Mouse (Mus musculus) CH12.LX (cell line): ENCODE results near the gene Slc23a2.

Source experiments
- CTCF ChIP-seq, 2 experiments: IDR thresholded peaks in 1 of 2; conservative IDR thresholded peaks in 1 of 2; 2 replicates each; pipeline ENCODE4 v1.5.1; 2011 to 2012; ENCODE audit warnings: low read depth in 2 of 2, low read length in 2 of 2, improper control_type of control experiment in 1 of 2, inconsistent platforms in 1 of 2, mild to moderate bottlenecking in 1 of 2, moderate library complexity in 1 of 2
- ETS1 ChIP-seq: conservative IDR thresholded peaks from 2 replicates; pipeline ENCODE4 v1.6.1; 2012; ENCODE audit warnings: low read depth, mild to moderate bottlenecking, inconsistent platforms, low read length, improper control_type of control experiment, moderate library complexity
- HCFC1 ChIP-seq: IDR thresholded peaks from 2 replicates; pipeline ENCODE4 v1.6.1; 2012; ENCODE audit warnings: low read depth, mild to moderate bottlenecking, inconsistent platforms, low read length, improper control_type of control experiment
- POLR2A ChIP-seq: IDR thresholded peaks from 2 replicates; pipeline ENCODE4 v1.6.1; 2011; ENCODE audit warnings: low read depth, mild to moderate bottlenecking, improper control_type of control experiment, low read length
- POLR2AphosphoS2 ChIP-seq: IDR thresholded peaks from 2 replicates; pipeline ENCODE4 v1.6.1; 2011; ENCODE audit warnings: low read depth, low read length, improper control_type of control experiment
- RAD21 ChIP-seq: IDR thresholded peaks from 2 replicates; pipeline ENCODE4 v1.6.1; 2011; ENCODE audit warnings: low read depth, mild to moderate bottlenecking, low read length, improper control_type of control experiment, moderate library complexity
- SMC3 ChIP-seq: IDR thresholded peaks from 2 replicates; pipeline ENCODE4 v1.6.1; 2011; ENCODE audit warnings: low read depth, low read length, improper control_type of control experiment
- TBP ChIP-seq: conservative IDR thresholded peaks from 2 replicates; pipeline ENCODE4 v1.6.1; 2011; ENCODE audit warnings: low read depth, low read length, improper control_type of control experiment
- ZKSCAN1 ChIP-seq: IDR thresholded peaks from 2 replicates; pipeline ENCODE4 v1.6.1; 2012; ENCODE audit warnings: low read depth, inconsistent platforms, low read length, improper control_type of control experiment, borderline replicate concordance

DNA sequence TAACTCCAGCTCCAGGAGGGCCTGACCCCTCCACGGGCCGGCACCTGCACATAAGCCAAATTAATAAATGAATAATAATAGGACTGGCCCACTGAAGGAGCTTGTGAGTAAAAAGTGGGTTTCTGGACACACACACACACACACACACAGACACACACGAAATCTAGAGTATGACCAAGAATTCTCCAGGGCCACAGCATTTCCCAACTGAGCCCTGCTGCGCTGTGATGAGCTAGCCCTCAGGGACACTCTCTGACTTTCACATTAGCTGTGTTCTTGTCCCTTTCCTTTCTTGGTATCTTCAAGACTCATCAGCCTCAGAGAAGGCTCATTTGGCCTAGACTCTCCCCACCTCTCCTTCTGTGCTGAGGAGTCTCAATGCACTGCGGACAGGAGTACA is 29.0 kb downstream of the Slc23a2 start:
- TF ChIP-seq ZKSCAN1 (no peak), ETS1 (no peak), HCFC1 (no peak), TBP (no peak), CTCF (conservative IDR thresholded peaks at IDR 0.05 in 1 of 2, IDR thresholded peaks at IDR 0.05 in 1 of 2; ENCODE audit: low read depth in 2 of 2, low read length in 2 of 2) (no peak), RAD21 (no peak), POLR2A (no peak), SMC3 (no peak), POLR2AphosphoS2 (no peak)
